Mouse (Mus musculus): ENCODE results near the gene Gm8237.
A peak's percentile ranks its signal among the peaks of the same experiment; 100 is the strongest.
"Not testable (repeated sequence)": the region's sequence is repeated elsewhere in the genome, so short reads cannot be mapped to it uniquely, and the experiment has no call there.

The Gm8237 gene

GRCm38 (mm10) chr14:5880241-5880640 lies at the start of gene Gm8237:
Gene Gm8237, minus strand, starts transcription at chr14:5880382.
- DNase-seq (ENCODE audit: low spot score): not testable (repeated sequence)

GRCm38 (mm10) chr14:5923276-5923675 lies 43.1 kb upstream of the Gm8237 start:
- DNase-seq (ENCODE audit: low spot score): not testable (repeated sequence)

GRCm38 (mm10) chr14:5918330-5918942 lies 38.3 kb upstream of the Gm8237 start:
- DNase-seq (ENCODE audit: low spot score): not testable (repeated sequence)

- DNase-seq (ENCODE audit: low spot score): peak; percentile 3
Measured at GRCm38 (mm10) chr14:5913701-5914100, 33.5 kb upstream of the Gm8237 start.

- not testable (repeated sequence) for DNase-seq (ENCODE audit: low spot score)
Measured at GRCm38 (mm10) chr14:5879791-5880190, 391 bp downstream of the Gm8237 start.

GRCm38 (mm10) chr14:5879136-5879535 lies 1.0 kb downstream of the Gm8237 start:
- DNase-seq (ENCODE audit: low spot score): not testable (repeated sequence)

- DNase-seq (ENCODE audit: low spot score): not testable (repeated sequence)
Measured at GRCm38 (mm10) chr14:5855911-5856310, 24.3 kb downstream of the Gm8237 start.

GRCm38 (mm10) chr14:5830229-5830628 lies 50.0 kb downstream of the Gm8237 start, which contains the start of gene Gm3424:
Gene Gm3424, minus strand, starts transcription at chr14:5830329.
- not testable (repeated sequence) for DNase-seq (ENCODE audit: low spot score)

- not testable (repeated sequence) for DNase-seq (ENCODE audit: low spot score)
Measured at GRCm38 (mm10) chr14:5812699-5813356, 67.4 kb downstream of the Gm8237 start.
